Mouse (Mus musculus) urinary bladder, postnatal 25 days (tissue): Measurements from ENCODE around the gene Usp46.
A peak's percentile ranks its signal among the peaks of the same experiment; 100 is the strongest.
"Not testable (repeated sequence)": the region's sequence is repeated elsewhere in the genome, so short reads cannot be mapped to it uniquely, and the experiment has no call there.

ENCODE experiments used
- DNase-seq: peaks from one replicate; pipeline ENCODE4 v3.0.0; 2022; ENCODE audit warnings: low spot score

Gene Usp46

GRCm38 (mm10) chr5:74067831-74068713 lies at the start of gene Usp46:
TSS of gene Usp46 (minus strand) at chr5:74068431.
- DNase-seq, result peak; percentile 90

- DNase-seq, result no peak
Measured at GRCm38 (mm10) chr5:74113961-74114689, 45.9 kb upstream of the Usp46 start.

GRCm38 (mm10) chr5:74105445-74105844 lies 37.2 kb upstream of the Usp46 start:
- DNase-seq, result no peak

GRCm38 (mm10) chr5:74101761-74102160 lies 33.5 kb upstream of the Usp46 start:
- DNase-seq, result no peak

GRCm38 (mm10) chr5:74099046-74099445 lies 30.8 kb upstream of the Usp46 start:
- no peak for DNase-seq

GRCm38 (mm10) chr5:74097854-74098220 lies 29.6 kb upstream of the Usp46 start:
- no peak for DNase-seq

GRCm38 (mm10) chr5:74097116-74097853 lies 29.1 kb upstream of the Usp46 start:
- DNase-seq, result no peak

- no peak for DNase-seq
Measured at GRCm38 (mm10) chr5:74096060-74096459, 27.8 kb upstream of the Usp46 start.

GRCm38 (mm10) chr5:74095611-74096010 lies 27.4 kb upstream of the Usp46 start:
- DNase-seq, result no peak

GRCm38 (mm10) chr5:74094841-74095437 lies 26.7 kb upstream of the Usp46 start:
- DNase-seq, result no peak

GRCm38 (mm10) chr5:74093556-74094428 lies 25.6 kb upstream of the Usp46 start:
- DNase-seq, result no peak

- DNase-seq, result peak; percentile 71
Measured at GRCm38 (mm10) chr5:74092833-74093555, 24.8 kb upstream of the Usp46 start.

- no peak for DNase-seq
Measured at GRCm38 (mm10) chr5:74092481-74092832, 24.2 kb upstream of the Usp46 start.

GRCm38 (mm10) chr5:74089643-74090042 lies 21.4 kb upstream of the Usp46 start:
- DNase-seq, result no peak

- DNase-seq, result no peak
Measured at GRCm38 (mm10) chr5:74081756-74082155, 13.5 kb upstream of the Usp46 start.

GRCm38 (mm10) chr5:74078861-74079615 lies 10.8 kb upstream of the Usp46 start:
- no peak for DNase-seq

- DNase-seq, result no peak
Measured at GRCm38 (mm10) chr5:74078400-74078799, 10.2 kb upstream of the Usp46 start.

- no peak for DNase-seq
Measured at GRCm38 (mm10) chr5:74077959-74078358, 9.7 kb upstream of the Usp46 start.

- no peak for DNase-seq
Measured at GRCm38 (mm10) chr5:74076759-74077158, 8.5 kb upstream of the Usp46 start.

- DNase-seq, result not testable (repeated sequence)
Measured at GRCm38 (mm10) chr5:74070564-74070963, 2.3 kb upstream of the Usp46 start.
